Mouse (Mus musculus) G1E (cell line): ENCODE measurements around the gene Skap2. TPM values are rescaled to one million over a fixed set of nuclear protein-coding genes. Genes with fewer than 3 reads are reported as not detected.

Experiments
- ATAC-seq: 2 replicates; pipeline ENCODE4 v1.8.0; 2016; ENCODE audit warnings: mild to moderate bottlenecking; ENCODE audit not compliant: insufficient number of reproducible peaks, poor library complexity, low FRiP score, severe bottlenecking; ENCODE audit errors: extremely low read depth
- DNase-seq: peaks from one replicate; pipeline ENCODE4 v3.0.0; 2012; ENCODE audit warnings: low spot score
- H3K27me3 ChIP-seq: 2 replicates; pipeline ENCODE4 v1.6.1; 2012; ENCODE audit warnings: mild to moderate bottlenecking, low read length, inconsistent platforms; ENCODE audit not compliant: insufficient read depth
- H3K36me3 ChIP-seq: replicated peaks from 2 replicates; pipeline ENCODE3; 2012; ENCODE audit warnings: mild to moderate bottlenecking, inconsistent platforms
- H3K4me1 ChIP-seq: 2 replicates; pipeline ENCODE4 v1.6.1; 2012; ENCODE audit warnings: low read depth, low read length, inconsistent platforms, mixed read lengths; ENCODE audit not compliant: insufficient read depth
- H3K4me3 ChIP-seq: 2 replicates; pipeline ENCODE4 v1.5.1; 2012; ENCODE audit warnings: low read depth, mild to moderate bottlenecking, inconsistent platforms, low read length, moderate library complexity, mixed read lengths
- H3K9me3 ChIP-seq: replicated peaks from 2 replicates; pipeline ENCODE4 v1.6.1; 2012; ENCODE audit warnings: inconsistent platforms
- CTCF ChIP-seq: IDR thresholded peaks from 2 replicates; pipeline ENCODE4 v1.5.1; 2012; ENCODE audit warnings: low read depth, low read length, inconsistent platforms, mixed read lengths
- GATA1 ChIP-seq: IDR thresholded peaks from 2 replicates; pipeline ENCODE4 v1.6.1; 2012; ENCODE audit warnings: borderline replicate concordance, low read length, inconsistent platforms, mixed read lengths
- GATA2 ChIP-seq: IDR thresholded peaks from 2 replicates; pipeline ENCODE4 v1.6.1; 2012; ENCODE audit warnings: low read depth, low read length, inconsistent platforms, borderline replicate concordance
- POLR2AphosphoS5 ChIP-seq: IDR thresholded peaks from 2 replicates; pipeline ENCODE4 v1.6.1; 2012; ENCODE audit warnings: low read depth, low read length, inconsistent platforms; ENCODE audit not compliant: insufficient replicate concordance
- TAL1 ChIP-seq: conservative IDR thresholded peaks from 2 replicates; pipeline ENCODE4 v1.6.1; 2012; ENCODE audit warnings: low read depth, low read length, inconsistent platforms, mixed read lengths
- polyA plus RNA-seq: library from polyadenylated mRNA; stranded (reverse); fragments of >175 nt; gene quantifications from 2 replicates; pipeline ENCODE4 v1.2.3, GENCODE M21; 2012
- total RNA-seq, 2 experiments: library from RNA; stranded (forward) in 1 of 2; stranded (reverse) in 1 of 2; fragments of 200-1000 nt in 1 of 2; fragments of >200 nt in 1 of 2; fragmentation: Nextera tagmentation in 1 of 2; gene quantifications; 2 replicates each; pipeline ENCODE4 v1.2.3; 2014 to 2017

Skap2 gene
- total and polyA plus RNA-seq, 3 experiments: 5.2 to 163 (median 26.6) TPM

DNA sequence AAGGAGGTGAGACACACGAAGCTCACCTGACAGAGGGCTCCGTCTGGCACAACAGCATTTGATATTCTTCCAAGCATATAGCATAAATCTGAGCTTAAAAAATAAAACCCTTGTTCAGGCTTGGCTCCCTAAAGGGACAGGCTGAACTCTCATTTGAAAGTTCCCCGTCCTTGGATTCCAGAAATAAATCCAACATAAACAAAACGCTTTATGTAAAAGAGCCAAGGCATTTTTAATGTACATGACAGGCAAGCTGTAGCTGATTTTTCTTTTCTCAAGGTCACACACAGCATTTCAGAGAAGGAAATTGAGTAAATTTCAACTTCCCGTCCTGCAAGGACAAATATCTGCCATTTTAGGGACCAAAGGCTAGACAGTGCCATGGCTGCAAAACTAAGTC, 122.0 kb downstream of the Skap2 start:
- ATAC-seq: no peak

DNA sequence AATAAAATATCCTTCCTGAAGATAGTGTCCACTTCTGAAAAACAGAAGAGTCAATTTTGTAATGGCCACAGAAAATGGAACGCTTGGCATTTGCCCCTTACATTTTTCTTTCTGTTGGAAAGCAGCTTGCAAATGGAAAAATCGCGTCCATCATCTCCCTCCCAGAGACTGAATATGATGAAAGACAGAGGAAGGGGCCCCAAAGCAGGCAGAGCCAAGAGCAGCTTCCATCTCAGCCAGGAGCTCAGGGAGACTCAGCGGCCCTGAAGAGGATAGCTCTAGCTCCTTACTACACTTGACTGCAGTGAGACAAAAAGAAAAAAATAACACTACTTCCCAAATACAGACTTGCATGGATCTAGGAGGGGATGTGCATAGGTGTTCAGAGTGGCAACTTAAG, 122.5 kb downstream of the Skap2 start:
- Histone ChIP-seq H3K4me3 (no peak overlapping the region), H3K27me3 (no peaks in the 10 kb centered on the region), H3K4me1 (no peaks in the 10 kb centered on the region), H3K36me3 (peaks cover 9% of the 10 kb centered on the region), H3K9me3 (no peaks in the 10 kb centered on the region)
- ATAC-seq (no peak), DNase-seq (no peak)
- TF ChIP-seq CTCF (no peak), GATA1 (no peak), POLR2AphosphoS5 (no peak), GATA2 (no peak)

More for the DNA sequence above, 122.0 kb downstream of the Skap2 start:
- Histone ChIP-seq H3K4me1 (no peaks in the 10 kb centered on the region), H3K27me3 (no peaks in the 10 kb centered on the region), H3K4me3 (no peak overlapping the region), H3K9me3 (no peaks in the 10 kb centered on the region), H3K36me3 (peaks cover 9% of the 10 kb centered on the region)
- DNase-seq: no peak
- TF ChIP-seq GATA1 (no peak), TAL1 (no peak), CTCF (no peak), POLR2AphosphoS5 (no peak), GATA2 (no peak)

DNA sequence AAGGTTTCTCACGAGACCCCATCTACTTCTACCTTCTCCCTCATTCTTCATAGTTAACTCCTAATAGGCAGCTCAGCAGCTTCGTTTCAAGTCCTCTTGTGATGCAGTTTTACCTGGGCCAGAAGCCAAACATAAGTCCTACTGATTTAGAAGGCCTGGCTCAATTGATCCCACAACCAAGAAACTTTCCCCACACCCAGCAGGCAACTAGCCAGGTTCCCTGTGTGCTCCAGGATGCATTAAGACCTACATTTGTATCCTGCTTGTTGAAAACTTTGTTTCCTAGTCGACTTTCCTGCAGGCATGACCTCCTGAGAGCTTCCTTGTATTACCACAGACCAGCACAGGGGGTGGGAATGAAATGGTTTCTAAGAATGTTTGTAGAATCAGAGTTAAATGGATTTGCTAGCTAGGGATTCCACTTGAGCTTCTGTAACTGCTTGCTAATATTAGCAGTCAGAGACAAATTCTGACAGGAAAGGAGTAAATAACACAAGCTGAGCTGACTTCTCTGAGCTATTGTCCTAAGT, 125.4 kb downstream of the Skap2 start:
- H3K9me3 ChIP-seq: no peaks in the 10 kb centered on the region
- H3K27me3 ChIP-seq: no peaks in the 10 kb centered on the region
- no peaks in the 10 kb centered on the region for H3K4me1 ChIP-seq
- TF ChIP-seq CTCF: no peak
- TF ChIP-seq GATA1: no peak
- TF ChIP-seq GATA2: no peak
- no peak for TF ChIP-seq TAL1
- no peak for TF ChIP-seq POLR2AphosphoS5
- H3K4me3 ChIP-seq: no peak overlapping the region
- DNase-seq (no peak), ATAC-seq (no peak)
- peaks cover 6% of the 10 kb centered on the region for H3K36me3 ChIP-seq

DNA sequence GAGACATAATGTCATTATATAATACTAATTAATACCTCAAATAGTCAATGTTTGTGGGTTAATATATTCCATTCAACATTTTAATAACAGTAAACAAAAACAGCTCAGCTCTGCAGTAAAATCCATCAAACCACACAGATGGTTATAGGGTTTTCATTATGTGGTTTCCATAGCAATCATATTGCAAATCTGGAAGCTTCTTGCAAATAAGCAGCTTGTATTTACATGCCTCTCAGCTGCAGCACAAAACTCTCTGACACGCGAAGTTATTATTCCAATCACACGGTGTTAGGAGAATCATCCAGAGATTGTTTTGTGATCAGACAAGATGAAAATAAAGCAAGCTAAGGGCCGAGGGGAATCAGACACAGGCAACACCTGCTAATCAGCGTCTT, 129.5 kb downstream of the Skap2 start:
- TF ChIP-seq GATA2: no peak
- TF ChIP-seq GATA1: no peak
- TF ChIP-seq POLR2AphosphoS5: no peak
- TF ChIP-seq CTCF: no peak
- no peak for TF ChIP-seq TAL1
- no peak for ATAC-seq

DNA sequence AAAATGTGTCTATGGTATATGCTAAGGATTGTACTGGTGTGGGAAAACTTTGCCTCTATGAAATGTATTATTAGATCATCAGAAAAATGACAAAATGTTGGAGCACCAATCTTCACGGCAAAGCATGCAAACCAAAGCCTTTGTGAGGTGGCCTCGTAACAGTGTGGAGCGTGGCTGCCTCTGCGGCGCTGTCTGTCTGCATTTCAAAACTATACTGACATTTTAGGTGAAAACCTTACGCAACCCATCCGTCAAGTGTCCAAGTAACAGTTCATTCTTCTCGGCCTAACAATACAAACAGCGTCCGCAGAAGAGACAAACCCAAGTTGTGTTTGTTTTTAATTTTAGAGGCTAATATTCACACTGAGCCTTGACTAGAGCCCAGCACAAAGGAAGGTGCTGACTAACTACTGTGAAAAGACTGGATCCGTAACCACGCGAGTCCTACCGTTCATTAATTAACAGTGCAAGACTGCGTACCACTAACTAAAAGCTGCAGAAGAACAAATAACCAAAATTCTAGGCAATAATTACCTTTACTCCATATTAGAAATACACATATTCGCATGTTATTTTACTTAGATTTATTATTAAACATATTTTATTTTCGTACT, 130.0 kb downstream of the Skap2 start:
- Histone ChIP-seq H3K27me3 (no peaks in the 10 kb centered on the region), H3K9me3 (no peaks in the 10 kb centered on the region), H3K36me3 (peaks cover 9% of the 10 kb centered on the region), H3K4me1 (peaks cover 19% of the 10 kb centered on the region), H3K4me3 (no peak overlapping the region)
- DNase-seq (no peak), ATAC-seq (no peak)
- TF ChIP-seq CTCF (no peak), GATA1 (no peak), POLR2AphosphoS5 (no peak), GATA2 (no peak), TAL1 (no peak)

More for the DNA sequence above, 129.5 kb downstream of the Skap2 start:
- Histone ChIP-seq H3K36me3 (peaks cover 9% of the 10 kb centered on the region), H3K27me3 (no peaks in the 10 kb centered on the region), H3K9me3 (no peaks in the 10 kb centered on the region), H3K4me1 (peaks cover 19% of the 10 kb centered on the region), H3K4me3 (no peak overlapping the region)
- no peak for DNase-seq

DNA sequence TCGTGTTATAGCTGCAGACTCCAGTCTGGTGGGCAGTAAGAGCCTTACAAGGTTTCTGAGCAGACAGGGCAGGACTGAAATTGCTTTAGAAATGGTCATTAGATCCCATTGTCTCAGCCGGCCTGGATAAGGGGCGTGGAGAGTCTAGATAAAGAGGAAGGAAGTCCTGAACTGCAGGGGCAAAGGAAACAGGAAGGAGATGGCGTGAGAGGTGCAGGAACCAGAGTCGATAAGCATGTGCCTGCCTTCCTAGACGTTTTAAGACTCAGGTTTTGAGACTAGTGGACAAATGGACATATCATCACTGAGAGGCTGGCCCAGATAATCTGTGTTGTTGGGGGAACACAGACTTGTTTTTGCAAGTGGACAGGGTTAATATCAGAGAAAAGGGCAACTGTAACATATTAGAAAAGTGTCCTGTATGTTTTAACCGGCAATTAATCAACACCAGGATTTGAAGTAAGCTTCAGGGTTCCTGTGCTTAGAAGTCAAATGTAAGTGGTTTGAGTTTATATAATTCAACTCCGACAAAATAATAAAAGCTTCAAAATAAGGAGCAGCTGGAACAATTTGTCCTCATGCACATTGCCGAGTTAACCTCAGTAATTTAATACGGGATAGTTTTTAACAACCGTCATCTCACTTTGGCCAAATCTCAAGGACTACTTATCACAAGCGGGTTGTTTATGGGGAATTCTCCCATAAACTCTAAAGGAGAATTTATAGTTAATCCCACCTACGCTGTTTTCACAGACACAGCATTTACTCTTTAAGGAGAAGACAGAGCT, 131.0 kb downstream of the Skap2 start:
- Histone ChIP-seq H3K4me3 (no peak overlapping the region), H3K4me1 (peaks cover 27% of the 10 kb centered on the region)
- TF ChIP-seq CTCF: no peak
- TF ChIP-seq GATA1: no peak
- TF ChIP-seq GATA2: no peak
- no peak for TF ChIP-seq POLR2AphosphoS5

More for the DNA sequence above, 131.0 kb downstream of the Skap2 start:
- ATAC-seq (peak; percentile 66), DNase-seq (peak; percentile 6)
- H3K9me3 ChIP-seq: no peaks in the 10 kb centered on the region
- no peaks in the 10 kb centered on the region for H3K27me3 ChIP-seq
- peaks cover 17% of the 10 kb centered on the region for H3K36me3 ChIP-seq
